Mouse (Mus musculus) erythroblast, embryonic 14.5 days (primary cell): ENCODE data around the gene Cdk5. TPM values are rescaled to one million over a fixed set of nuclear protein-coding genes. Genes with fewer than 3 reads are reported as not detected.

Source experiments
- H3K27me3 ChIP-seq: 2 replicates; pipeline ENCODE4 v1.6.1; 2012; ENCODE audit warnings: inconsistent platforms; ENCODE audit not compliant: control insufficient read depth
- H3K36me3 ChIP-seq: 2 replicates; pipeline ENCODE4 v1.6.1; 2012; ENCODE audit warnings: mild to moderate bottlenecking, inconsistent platforms; ENCODE audit not compliant: control insufficient read depth
- H3K4me1 ChIP-seq: 2 replicates; pipeline ENCODE4 v1.6.1; 2012; ENCODE audit warnings: inconsistent platforms; ENCODE audit not compliant: control insufficient read depth
- H3K4me3 ChIP-seq: replicated peaks from 2 replicates; pipeline ENCODE3; 2012; ENCODE audit warnings: moderate library complexity, mild to moderate bottlenecking, inconsistent platforms
- H3K9me3 ChIP-seq: 2 replicates; pipeline ENCODE4 v1.6.1; 2012; ENCODE audit warnings: low read length, inconsistent platforms, mixed read lengths; ENCODE audit not compliant: control insufficient read depth
- GATA1 ChIP-seq: IDR thresholded peaks from 2 replicates; pipeline ENCODE4 v1.6.1; 2012; ENCODE audit warnings: low read length, inconsistent platforms, mixed read lengths
- TAL1 ChIP-seq: IDR thresholded peaks from 3 replicates; pipeline ENCODE4 v1.6.1; 2012; ENCODE audit warnings: low read length, inconsistent platforms, mixed read lengths
- polyA plus RNA-seq: library from polyadenylated mRNA; stranded (reverse); fragments of >175 nt; gene quantifications from 2 replicates; pipeline ENCODE4 v1.2.3, GENCODE M21; 2012

Gene Cdk5
- polyA plus RNA-seq, 1 experiment: 0.67 TPM

DNA sequence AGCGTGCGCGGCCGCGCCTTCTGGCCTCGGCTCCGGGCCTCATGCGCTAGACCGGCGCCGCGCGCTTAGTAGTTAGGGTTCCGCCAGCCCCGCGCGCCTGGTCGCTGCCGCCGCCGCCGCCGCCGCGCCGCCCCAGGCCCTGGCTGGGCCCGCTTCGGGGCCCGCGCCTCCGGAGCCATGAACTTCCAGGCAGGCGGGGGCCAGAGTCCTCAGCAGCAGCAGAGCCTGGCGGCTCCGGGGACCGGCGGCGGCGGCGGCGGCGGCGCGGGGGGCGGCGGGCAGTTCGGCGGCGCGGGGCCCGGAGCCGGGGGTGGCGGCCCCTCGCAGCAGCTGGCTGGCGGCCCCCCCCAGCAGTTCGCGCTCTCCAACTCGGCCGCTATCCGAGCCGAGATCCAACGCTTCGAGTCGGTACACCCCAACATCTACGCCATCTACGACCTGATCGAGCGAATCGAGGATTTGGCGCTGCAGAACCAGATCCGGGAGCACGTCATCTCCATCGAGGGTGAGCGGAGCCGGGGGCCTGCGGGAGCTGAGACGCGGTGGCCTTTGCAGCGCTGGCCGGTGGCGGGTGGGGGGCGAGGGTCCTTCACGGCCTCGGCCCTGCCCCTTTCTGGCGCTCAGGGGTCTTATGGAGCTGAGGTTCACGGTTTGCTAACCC lies 28.8 kb upstream of the Cdk5 start, which contains the start of gene Agap3:
Gene Agap3, plus strand, starts transcription at position 148 of the 661 bp plus-strand sequence.
- Histone ChIP-seq H3K27me3 (no peaks in the 10 kb centered on the region), H3K4me1 (peaks cover 76% of the 10 kb centered on the region), H3K9me3 (no peaks in the 10 kb centered on the region), H3K36me3 (peaks cover 34% of the 10 kb centered on the region), H3K4me3 (peak within 1 kb of the TSS; percentile 92)
- no peak for TF ChIP-seq GATA1
- TF ChIP-seq TAL1: no peak

GRCm38 (mm10) chr5:24451264-24452029 lies 28.1 kb upstream of the Cdk5 start:
- no peak for TF ChIP-seq TAL1
- no peak for TF ChIP-seq GATA1
- Histone ChIP-seq H3K36me3 (peaks cover 29% of the 10 kb centered on the region), H3K27me3 (no peaks in the 10 kb centered on the region), H3K4me3 (peak overlapping the region; percentile 92), H3K4me1 (peaks cover 82% of the 10 kb centered on the region), H3K9me3 (no peaks in the 10 kb centered on the region)

DNA sequence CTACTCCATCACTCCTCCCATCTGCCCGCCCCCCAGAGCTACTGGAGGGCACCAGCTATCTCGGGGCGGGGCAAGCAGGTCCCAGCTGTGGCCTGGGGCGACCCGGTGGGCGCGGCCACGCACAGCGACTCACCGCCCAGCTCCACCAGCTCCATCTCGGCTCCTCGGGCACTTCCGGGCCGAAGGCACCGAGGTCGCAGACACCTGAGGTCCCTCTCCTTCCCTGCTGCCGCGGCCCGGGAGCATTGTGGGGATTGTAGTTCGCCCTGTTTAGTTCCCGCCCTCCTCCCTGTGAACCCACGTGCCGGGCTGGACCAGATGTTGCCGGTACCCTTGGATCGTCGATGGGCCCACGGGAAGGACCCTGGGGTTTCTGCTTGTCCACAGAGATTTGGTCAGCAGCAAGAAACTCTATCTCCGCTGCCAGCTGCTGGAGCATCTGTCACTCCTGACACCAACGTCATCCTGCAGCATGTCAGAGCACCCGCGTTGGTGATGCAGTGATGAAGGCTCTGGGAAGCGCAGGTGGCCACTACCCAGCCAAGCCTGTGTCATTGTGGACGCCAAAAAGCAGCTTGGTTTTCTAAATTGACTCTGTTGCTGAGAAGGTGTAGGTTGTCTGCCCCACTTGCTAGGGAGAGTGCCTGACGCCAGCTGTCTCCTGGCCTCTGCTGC lies 24.4 kb upstream of the Cdk5 start, which contains the start of gene Tmub1:
Gene Tmub1, minus strand, starts transcription at position 231 of the 675 bp plus-strand sequence.
- no peaks in the 10 kb centered on the region for H3K27me3 ChIP-seq
- TF ChIP-seq TAL1: no peak
- TF ChIP-seq GATA1: no peak
- peak within 1 kb of the TSS; percentile 75 for H3K4me3 ChIP-seq
- H3K36me3 ChIP-seq: peaks cover 13% of the 10 kb centered on the region
- no peaks in the 10 kb centered on the region for H3K9me3 ChIP-seq
- peaks cover 81% of the 10 kb centered on the region for H3K4me1 ChIP-seq

- H3K36me3 ChIP-seq: peaks cover 24% of the 10 kb centered on the region
- TF ChIP-seq TAL1: no peak
- no peak for TF ChIP-seq GATA1
- H3K9me3 ChIP-seq: no peaks in the 10 kb centered on the region
- peak overlapping the region; percentile 75 for H3K4me3 ChIP-seq
- no peaks in the 10 kb centered on the region for H3K27me3 ChIP-seq
- peaks cover 76% of the 10 kb centered on the region for H3K4me1 ChIP-seq
Measured at GRCm38 (mm10) chr5:24446630-24447029, 23.3 kb upstream of the Cdk5 start.

DNA sequence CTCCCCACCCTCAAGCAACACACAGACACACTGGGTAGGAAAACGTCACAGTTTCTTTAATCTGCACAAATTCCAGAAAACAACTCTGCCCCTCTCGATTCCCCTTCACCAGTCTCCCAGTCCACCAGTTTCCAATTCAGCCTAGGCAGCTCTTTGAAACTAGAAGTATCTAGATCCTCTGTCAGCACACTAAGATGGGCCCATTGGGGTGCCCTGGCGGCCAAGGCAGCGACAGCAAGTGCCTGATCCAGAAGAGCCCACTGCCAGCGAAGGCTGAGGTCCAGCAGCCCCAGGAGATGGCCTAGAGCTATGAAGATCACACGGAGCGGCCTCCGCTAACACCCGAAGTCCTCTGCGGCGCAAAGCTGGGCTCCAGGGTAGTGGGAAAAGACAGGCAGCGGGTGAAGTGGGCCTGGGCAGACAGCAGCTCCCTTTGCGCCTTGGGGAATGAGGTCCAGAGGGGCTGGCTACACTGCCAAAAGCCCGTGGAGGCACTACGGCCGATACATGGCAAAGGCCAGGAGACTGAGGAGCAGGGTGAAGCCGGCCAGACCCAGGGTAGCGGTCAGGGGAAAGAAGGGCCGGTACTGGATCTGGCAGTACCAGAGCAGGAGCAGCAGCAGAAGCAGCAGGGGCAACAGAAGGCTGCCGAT lies 22.2 kb upstream of the Cdk5 start:
- peak overlapping the region; percentile 85 for H3K4me3 ChIP-seq
- H3K27me3 ChIP-seq: no peaks in the 10 kb centered on the region
- peaks cover 66% of the 10 kb centered on the region for H3K4me1 ChIP-seq
- H3K36me3 ChIP-seq: peaks cover 35% of the 10 kb centered on the region
- no peaks in the 10 kb centered on the region for H3K9me3 ChIP-seq
- TF ChIP-seq TAL1: no peak
- no peak for TF ChIP-seq GATA1

- Histone ChIP-seq H3K9me3 (no peaks in the 10 kb centered on the region), H3K36me3 (peaks cover 42% of the 10 kb centered on the region), H3K4me3 (peak within 1 kb of the TSS; percentile 85), H3K27me3 (no peaks in the 10 kb centered on the region), H3K4me1 (peaks cover 62% of the 10 kb centered on the region)
- TF ChIP-seq TAL1: no peak
- no peak for TF ChIP-seq GATA1
Measured at GRCm38 (mm10) chr5:24444746-24445427, 21.6 kb upstream of the Cdk5 start, which contains the start of gene Fastk. Gene Fastk, minus strand, starts transcription at chr5:24445287.

GRCm38 (mm10) chr5:24443927-24444326 lies 20.6 kb upstream of the Cdk5 start:
- Histone ChIP-seq H3K9me3 (no peaks in the 10 kb centered on the region), H3K36me3 (peaks cover 51% of the 10 kb centered on the region), H3K4me3 (peak overlapping the region; percentile 85), H3K27me3 (no peaks in the 10 kb centered on the region), H3K4me1 (peaks cover 60% of the 10 kb centered on the region)
- no peak for TF ChIP-seq TAL1
- no peak for TF ChIP-seq GATA1

DNA sequence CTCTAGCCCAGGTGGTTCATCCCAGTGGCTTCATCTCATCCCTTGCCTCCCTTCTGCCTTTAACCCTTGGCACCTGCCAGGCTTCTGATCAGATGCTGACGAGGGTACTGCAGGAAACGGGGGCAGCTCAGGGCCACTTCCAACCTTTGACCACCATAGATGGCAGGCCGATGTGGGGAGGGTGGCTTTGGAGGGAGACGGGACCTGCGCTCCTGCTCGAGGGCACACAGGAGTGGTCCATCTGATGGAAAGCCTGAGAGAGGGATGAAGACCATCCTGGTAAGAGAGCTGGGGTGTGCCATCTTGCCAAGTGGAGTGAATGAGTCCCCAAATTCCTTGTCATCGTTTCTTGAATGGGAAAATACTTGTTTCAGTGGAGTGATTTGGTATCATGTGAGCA lies 19.9 kb upstream of the Cdk5 start:
- no peaks in the 10 kb centered on the region for H3K9me3 ChIP-seq
- no peak for TF ChIP-seq TAL1
- no peak for TF ChIP-seq GATA1
- H3K27me3 ChIP-seq: no peaks in the 10 kb centered on the region
- H3K4me1 ChIP-seq: peaks cover 54% of the 10 kb centered on the region
- no peak overlapping the region for H3K4me3 ChIP-seq
- peaks cover 57% of the 10 kb centered on the region for H3K36me3 ChIP-seq
